Mouse (Mus musculus): ENCODE measurements around the gene Tox2.

- TF ChIP-seq CTCF (IDR thresholded peaks at IDR 0.05; ENCODE audit: control insufficient read depth, insufficient read depth, low read length) = no peak
- no peak for TF ChIP-seq POLR2A (IDR thresholded peaks at IDR 0.05; ENCODE audit: borderline replicate concordance, control insufficient read depth, low read depth, low read length)
Measured at GRCm38 (mm10) chr2:163205262-163205647, 2.3 kb downstream of the Tox2 start.
